Mouse (Mus musculus) hindbrain, postnatal 0 days (tissue): ENCODE measurements around the gene Ttl. TPM values are rescaled to one million over a fixed set of nuclear protein-coding genes. Genes with fewer than 3 reads are reported as not detected.

Experiments
- ATAC-seq: fragments of 200-750 bp; cut with Nextera tagmentation; 2 replicates; pipeline ENCODE4 v1.8.0; 2017; ENCODE audit warnings: mild to moderate bottlenecking, moderate TSS enrichment, moderate library complexity
- DNase-seq: peaks from one replicate; pipeline ENCODE4 v3.0.0-alpha.2; 2015; ENCODE audit warnings: low spot score
- H3K27ac ChIP-seq: fragments of 300-500 bp; sonication (generic); 2 replicates; pipeline ENCODE4 v1.5.1; 2014; ENCODE audit warnings: mild to moderate bottlenecking
- H3K27me3 ChIP-seq: fragments of 300-500 bp; sonication (generic); 2 replicates; pipeline ENCODE4 v1.6.1; 2014; ENCODE audit warnings: low read length, mixed read lengths; ENCODE audit not compliant: insufficient read depth
- H3K36me3 ChIP-seq: fragments of 300-500 bp; sonication (generic); 2 replicates; pipeline ENCODE4 v1.6.1; 2014; ENCODE audit warnings: low read length, mixed read lengths; ENCODE audit not compliant: insufficient read depth
- H3K4me1 ChIP-seq: fragments of 300-500 bp; sonication (generic); 2 replicates; pipeline ENCODE4 v1.6.1; 2014; ENCODE audit warnings: antibody characterized with exemption, low read length, mixed read lengths; ENCODE audit not compliant: insufficient read depth
- H3K4me2 ChIP-seq: fragments of 300-500 bp; sonication (generic); 2 replicates; pipeline ENCODE4 v1.6.1; 2014; ENCODE audit warnings: low read depth, mild to moderate bottlenecking, low read length, moderate library complexity, mixed read lengths
- H3K4me3 ChIP-seq: fragments of 300-500 bp; sonication (generic); 2 replicates; pipeline ENCODE4 v1.5.1; 2014; ENCODE audit warnings: low read length
- H3K9ac ChIP-seq: fragments of 300-500 bp; sonication (generic); replicated peaks from 2 replicates; pipeline ENCODE4 v1.6.1; 2014; ENCODE audit warnings: mild to moderate bottlenecking, low read length, moderate library complexity, mixed read lengths
- H3K9me3 ChIP-seq: fragments of 300-500 bp; sonication (generic); 2 replicates; pipeline ENCODE4 v1.6.1; 2016; ENCODE audit warnings: low read length, mixed read lengths
- CTCF ChIP-seq: IDR thresholded peaks from 2 replicates; pipeline ENCODE4 v1.5.1; 2016; ENCODE audit warnings: antibody characterized with exemption, control low read depth, low read depth
- WGBS: fragments of 180-500 bp; shearing (Covaris S2); extraction: QIAGEN DNeasy Blood & Tissue Kit; methylation state at CpG from one replicate; pipeline ENCODE4 v1.1.7; 2014; 5-methylcytosine and 5-hydroxymethylcytosine counted together
- polyA plus RNA-seq: library from polyadenylated mRNA; unstranded; fragments of >200 nt; fragmentation: Nextera tagmentation; extraction: Ambion mirVana; gene quantifications from 2 replicates; pipeline ENCODE4 v1.2.1, GENCODE M21; 2015
- total RNA-seq: library from RNA; depleted of rRNA; stranded (reverse); fragments of >200 nt; gene quantifications from 2 replicates; pipeline ENCODE4 v1.2.3, GENCODE M21; 2014; rRNA removed

Ttl gene
- total RNA-seq (57.7 and 60.9 TPM in 2 replicates), polyA plus RNA-seq (34.1 and 35.9 TPM in 2 replicates)

GRCm38 (mm10) chr2:129065437-129066282, at the start of gene Ttl:
Gene Ttl, plus strand, starts transcription at chr2:129065942.
- H3K9ac ChIP-seq: peak within 1 kb of the TSS; percentile 71
- DNase-seq: peak; percentile 89
- under 1% methylated on average over 61 of the region's 62 CpGs for WGBS
- H3K4me3 ChIP-seq: peak within 1 kb of the TSS; percentile 91
- H3K36me3 ChIP-seq: no peaks in the 10 kb centered on the region
- no peak for TF ChIP-seq CTCF
- H3K27ac ChIP-seq: peak within 1 kb of the TSS; percentile 80
- no peaks in the 10 kb centered on the region for H3K27me3 ChIP-seq
- peaks cover 25% of the 10 kb centered on the region; the same call in 1 of the 2 replicates for H3K4me1 ChIP-seq
- peak; percentile 95 for ATAC-seq
- no peaks in the 10 kb centered on the region for H3K9me3 ChIP-seq
- peak within 1 kb of the TSS; percentile 71 for H3K4me2 ChIP-seq

GRCm38 (mm10) chr2:129020106-129020505, 45.6 kb upstream of the Ttl start:
- Histone ChIP-seq H3K4me3 (no peak overlapping the region), H3K27me3 (no peaks in the 10 kb centered on the region), H3K4me2 (no peak overlapping the region), H3K9ac (no peak overlapping the region), H3K36me3 (peaks cover 14% of the 10 kb centered on the region), H3K9me3 (no peaks in the 10 kb centered on the region), H3K4me1 (no peaks in the 10 kb centered on the region), H3K27ac (no peak overlapping the region)
- no peak for TF ChIP-seq CTCF
- ATAC-seq: no peak
- 87% methylated on average over 2 of the region's 2 CpGs for WGBS
- no peak for DNase-seq

GRCm38 (mm10) chr2:129024820-129025219, 40.9 kb upstream of the Ttl start:
- WGBS: 81% methylated on average over 9 of the region's 9 CpGs
- no peaks in the 10 kb centered on the region for H3K9me3 ChIP-seq
- no peak overlapping the region for H3K4me3 ChIP-seq
- no peak for TF ChIP-seq CTCF
- H3K4me2 ChIP-seq: no peak overlapping the region
- H3K4me1 ChIP-seq: no peaks in the 10 kb centered on the region
- no peaks in the 10 kb centered on the region for H3K36me3 ChIP-seq
- H3K27me3 ChIP-seq: no peaks in the 10 kb centered on the region
- DNase-seq (no peak), ATAC-seq (no peak)
- H3K9ac ChIP-seq: no peak overlapping the region
- no peak overlapping the region for H3K27ac ChIP-seq

- no peaks in the 10 kb centered on the region for H3K36me3 ChIP-seq
- H3K9me3 ChIP-seq: no peaks in the 10 kb centered on the region
- H3K9ac ChIP-seq: no peak overlapping the region
- peaks cover 4% of the 10 kb centered on the region; the same call in 1 of the 2 replicates for H3K27me3 ChIP-seq
- no peak overlapping the region for H3K27ac ChIP-seq
- H3K4me2 ChIP-seq: no peak overlapping the region
- ATAC-seq: no peak
- 82% methylated on average over 5 of the region's 5 CpGs for WGBS
- H3K4me1 ChIP-seq: peaks cover 10% of the 10 kb centered on the region; the same call in 1 of the 2 replicates
- no peak for TF ChIP-seq CTCF
- DNase-seq: no peak
- H3K4me3 ChIP-seq: no peak overlapping the region
These were observed 30.4 kb upstream of the Ttl start for GRCm38 (mm10) chr2:129035381-129035780.

GRCm38 (mm10) chr2:129038426-129038936, 27.3 kb upstream of the Ttl start:
- Histone ChIP-seq H3K4me1 (peaks cover 10% of the 10 kb centered on the region; the same call in 1 of the 2 replicates), H3K27ac (no peak overlapping the region), H3K4me3 (peak overlapping the region; percentile 43), H3K9me3 (no peaks in the 10 kb centered on the region), H3K27me3 (peaks cover 4% of the 10 kb centered on the region; the same call in 1 of the 2 replicates), H3K4me2 (peak overlapping the region; percentile 66), H3K36me3 (no peaks in the 10 kb centered on the region), H3K9ac (peak overlapping the region; percentile 53)
- peak; percentile 28 for DNase-seq
- WGBS: 25% methylated on average over 15 of the region's 15 CpGs
- peak; percentile 24; the same call in 1 of the 2 replicates for ATAC-seq
- TF ChIP-seq CTCF: no peak

DNA sequence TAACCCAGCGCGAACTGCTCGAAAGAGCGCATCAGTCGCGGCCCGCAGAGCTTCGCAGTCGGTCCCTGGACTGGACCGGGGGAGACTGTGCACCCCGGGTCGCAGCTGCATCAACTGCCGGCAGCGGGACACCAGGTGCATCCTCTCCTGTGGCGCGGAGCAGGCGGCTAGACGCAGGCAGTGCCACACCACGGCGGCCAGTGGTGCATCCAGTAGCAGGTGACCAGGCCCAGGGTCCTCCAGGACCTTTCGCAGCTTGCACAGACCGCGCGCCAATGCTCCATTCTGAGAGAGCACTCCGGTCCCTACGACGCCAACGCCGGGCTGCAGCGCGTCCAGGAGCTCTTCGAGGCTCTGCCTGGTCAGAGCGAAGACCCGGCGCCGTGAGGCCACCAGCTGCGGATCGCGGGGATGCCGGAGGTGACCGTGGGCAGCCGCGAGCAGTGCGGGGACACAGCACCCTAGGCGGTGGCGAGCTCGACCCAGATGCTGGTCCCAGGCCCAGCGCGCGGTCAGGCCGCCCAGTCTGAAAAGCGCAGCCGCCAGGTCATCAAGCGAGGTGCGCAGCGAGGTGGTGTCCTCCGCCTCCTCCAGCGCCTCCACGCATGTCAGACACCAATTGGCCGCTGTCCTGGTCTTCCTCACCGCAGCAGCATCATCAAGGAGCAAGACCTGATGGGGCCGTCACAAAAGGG, 26.7 kb upstream of the Ttl start:
- H3K9ac ChIP-seq: peak overlapping the region; percentile 53
- H3K9me3 ChIP-seq: no peaks in the 10 kb centered on the region
- peak overlapping the region; percentile 43 for H3K4me3 ChIP-seq
- WGBS: 2% methylated on average over 62 of the region's 62 CpGs
- H3K27me3 ChIP-seq: peaks cover 4% of the 10 kb centered on the region; the same call in 1 of the 2 replicates
- peaks cover 10% of the 10 kb centered on the region; the same call in 1 of the 2 replicates for H3K4me1 ChIP-seq
- peak overlapping the region; percentile 66 for H3K4me2 ChIP-seq
- ATAC-seq: peak; percentile 87
- peak; percentile 56 for DNase-seq
- TF ChIP-seq CTCF: no peak
- H3K36me3 ChIP-seq: no peaks in the 10 kb centered on the region
- peak overlapping the region; percentile 46; the same call in 1 of the 2 replicates for H3K27ac ChIP-seq
